Comparison of ENCODE assay signal across 20 mouse cellular contexts in the genomic region with DNA sequence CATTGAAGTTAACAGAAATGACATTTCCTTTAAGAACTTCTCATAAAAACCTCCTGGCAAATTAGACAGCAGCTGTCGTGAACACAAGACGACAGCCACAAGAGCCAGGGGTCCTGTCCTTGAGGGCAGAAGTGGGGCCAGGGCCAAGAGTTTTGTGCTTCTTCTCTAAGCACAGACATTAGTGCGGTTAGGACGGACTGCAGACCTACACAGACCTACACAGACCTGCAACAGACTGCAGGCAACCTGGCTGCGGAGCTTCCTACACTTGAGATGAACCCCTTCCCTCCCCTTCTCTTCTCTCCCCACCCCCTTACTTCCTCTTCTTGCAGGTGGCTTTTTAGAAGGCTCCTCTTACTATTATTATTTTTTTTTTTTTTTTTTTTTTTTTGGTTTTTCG.
DNase-seq lines count a peak whose midpoint lies in the region; ATAC-seq and TF ChIP-seq lines count a peak whose summit lies in the region.
"Had no signal": no experiment of that assay in that cellular context is flagged by ENCODE, and none has a peak within 500 bp of the region (broad histone marks: within the 10 kb centered on the region; RNA-seq: fewer than 3 reads in every experiment).

No protein-coding gene starts in this region.

- peaks cover 5% of the 10 kb centered on the region for H3K4me1 ChIP-seq in thymus, adult 2 months (replicated peaks; ENCODE audit: control insufficient read depth, insufficient read depth, low read length)
- no peaks in the 10 kb centered on the region; the same call in 1 of the 2 replicates for H3K4me1 ChIP-seq in kidney, adult 2 months (ENCODE audit: control insufficient read depth, insufficient read depth, low read length)

- peak; percentile 33 for DNase-seq in CD4-positive, CD25-positive, alpha-beta regulatory T cell, adult 2 months (ENCODE audit: low read depth, low spot score)
- peak; percentile 11 for DNase-seq in CD4-positive helper T cell, adult 2 months (ENCODE audit: low read depth, low spot score)
- peak; percentile 52 for DNase-seq in naive thymus-derived CD4-positive, alpha-beta T cell, adult 2 months (ENCODE audit: low read depth)
- DNase-seq in thymus, adult 2 months, result peak; percentile 31
- DNase-seq in kidney, adult 2 months, result no peak
- no peak for DNase-seq in liver
- DNase-seq in kidney, adult 9 months, result no peak
- DNase-seq: cerebellum, adult 9-11 months; forebrain, postnatal 0 days; heart, adult 18-20 months; layer of hippocampus, adult 9-11 months; liver, postnatal 0 days; lung, postnatal 4 days; right cerebral cortex, adult 18-20 months had no signal

- ATAC-seq in CD4-positive, CD25-positive, alpha-beta regulatory T cell, adult 4 months, result no peak
- ATAC-seq: forebrain, postnatal 0 days; inflammation-experienced regulatory T-cells, adult 6 months; liver, postnatal 0 days had no signal

- 10% methylated on average over 6 of the region's 6 CpGs for WGBS in thymus, adult 2 months
- 84% methylated on average over 6 of the region's 6 CpGs for WGBS in kidney, adult 2 months

- peak overlapping the region; percentile 81 for H3K27ac ChIP-seq in thymus, adult 2 months (ENCODE audit: control insufficient read depth, insufficient read depth, low read length)
- H3K27ac ChIP-seq in kidney, adult 2 months (ENCODE audit: insufficient read depth, low read depth, low read length), result no peak overlapping the region
- H3K27ac ChIP-seq: hindbrain, embryonic 10.5 days; limb, embryonic 15.5 days; midbrain, embryonic 12.5 days had no signal

- TF ChIP-seq CTCF in thymus, adult 2 months (IDR thresholded peaks at IDR 0.05; ENCODE audit: borderline replicate concordance, control insufficient read depth, extremely low read depth, insufficient read depth, low read length, poor library complexity), result no peak
- no peak for TF ChIP-seq CTCF in kidney, adult 2 months (conservative IDR thresholded peaks at IDR 0.05; ENCODE audit: insufficient read depth, insufficient read length, low read depth, low read length)

- H3K27me3 ChIP-seq in thymus, adult 2 months (ENCODE audit: control insufficient read depth, insufficient read depth, low read length), result no peaks in the 10 kb centered on the region
- no peaks in the 10 kb centered on the region for H3K27me3 ChIP-seq in kidney, adult 2 months (replicated peaks; ENCODE audit: control insufficient read depth, insufficient read depth, low read length)
- H3K27me3 ChIP-seq: limb, embryonic 15.5 days had no signal

- H3K4me3 ChIP-seq in thymus, adult 2 months (ENCODE audit: control insufficient read depth, insufficient read depth, low read length), result peak overlapping the region; percentile 25
- H3K4me3 ChIP-seq in kidney, adult 2 months (ENCODE audit: insufficient read depth, low read depth, low read length), result no peak overlapping the region
- H3K4me3 ChIP-seq: hindbrain, embryonic 10.5 days; limb, embryonic 15.5 days; midbrain, embryonic 12.5 days; myocyte had no signal

- no peak for TF ChIP-seq POLR2A in thymus, adult 2 months (IDR thresholded peaks at IDR 0.05; ENCODE audit: control insufficient read depth, extremely low read depth, insufficient read depth, low read length, poor library complexity)
- no peak for TF ChIP-seq POLR2A in kidney, adult 2 months (IDR thresholded peaks at IDR 0.05; ENCODE audit: low read depth, low read length)

- H3K36me3 ChIP-seq in thymus, adult 2 months (ENCODE audit: control insufficient read depth, insufficient read depth, low read length), result no peaks in the 10 kb centered on the region
- H3K36me3 ChIP-seq in kidney, adult 2 months (ENCODE audit: control insufficient read depth, insufficient read depth, low read length), result no peaks in the 10 kb centered on the region
- H3K36me3 ChIP-seq: hindbrain, embryonic 10.5 days; limb, embryonic 15.5 days; midbrain, embryonic 12.5 days had no signal

Comparison
In these comparisons a context has a peak if more than half of its experiments do, and no peak if none do; other contexts are left out.
1. DNase-seq: peak in CD4-positive, CD25-positive, alpha-beta regulatory T cell, adult 2 months (single experiment), CD4-positive helper T cell, adult 2 months (single experiment), naive thymus-derived CD4-positive, alpha-beta T cell, adult 2 months (single experiment) and thymus, adult 2 months (single experiment); none in kidney, adult 2 months (single experiment), liver (single experiment) and kidney, adult 9 months (single experiment).